Mouse (Mus musculus) intestine, embryonic 14.5 days (tissue): ENCODE measurements around the gene Mgarp. TPM values are rescaled to one million over a fixed set of nuclear protein-coding genes. Genes with fewer than 3 reads are reported as not detected.

Experiments used
- ATAC-seq: fragments of 200-750 bp; cut with Nextera tagmentation; replicated peaks from 2 replicates; pipeline ENCODE4 v1.8.0; 2017; ENCODE audit warnings: low read depth, moderate number of reproducible peaks, moderate TSS enrichment, moderate library complexity; ENCODE audit not compliant: low FRiP score, low TSS enrichment
- DNase-seq: peaks from one replicate; pipeline ENCODE4 v3.0.0-alpha.2; 2018; ENCODE audit warnings: low spot score
- H3K27ac ChIP-seq: fragments of 300-500 bp; sonication (generic); 2 replicates; pipeline ENCODE4 v1.5.1; 2014; ENCODE audit warnings: low read depth, mild to moderate bottlenecking, control low read depth
- H3K27me3 ChIP-seq: fragments of 300-500 bp; sonication (generic); replicated peaks from 2 replicates; pipeline ENCODE4 v1.6.1; 2014; ENCODE audit warnings: low read length, control low read depth; ENCODE audit not compliant: control insufficient read depth, insufficient read depth
- H3K36me3 ChIP-seq: fragments of 300-500 bp; sonication (generic); 2 replicates; pipeline ENCODE4 v1.6.1; 2014; ENCODE audit warnings: low read length, control low read depth; ENCODE audit not compliant: control insufficient read depth, insufficient read depth
- H3K4me1 ChIP-seq: fragments of 300-500 bp; sonication (generic); replicated peaks from 2 replicates; pipeline ENCODE4 v1.6.1; 2014; ENCODE audit warnings: low read length, control low read depth, mixed read lengths; ENCODE audit not compliant: control insufficient read depth, insufficient read depth
- H3K4me2 ChIP-seq: fragments of 300-500 bp; sonication (generic); 2 replicates; pipeline ENCODE4 v1.6.1; 2014; ENCODE audit warnings: low read length
- H3K4me3 ChIP-seq: fragments of 300-500 bp; sonication (generic); 2 replicates; pipeline ENCODE4 v1.5.1; 2014; ENCODE audit warnings: low read depth, low read length, control low read depth, mixed read lengths
- H3K9ac ChIP-seq: fragments of 300-500 bp; sonication (generic); 2 replicates; pipeline ENCODE4 v1.6.1; 2014; ENCODE audit warnings: mild to moderate bottlenecking, low read length
- H3K9me3 ChIP-seq: fragments of 300-500 bp; sonication (generic); 2 replicates; pipeline ENCODE4 v1.6.1; 2016; ENCODE audit warnings: low read length, control low read depth; ENCODE audit not compliant: control insufficient read depth
- WGBS: fragments of 180-500 bp; shearing (Covaris S2); extraction: QIAGEN DNeasy Blood & Tissue Kit; methylation state at CpG from one replicate; pipeline ENCODE4 v1.1.7; 2014; 5-methylcytosine and 5-hydroxymethylcytosine counted together
- polyA plus RNA-seq: library from polyadenylated mRNA; unstranded; fragments of >200 nt; fragmentation: Nextera tagmentation; extraction: Ambion mirVana; gene quantifications from 2 replicates; pipeline ENCODE4 v1.2.1, GENCODE M21; 2014

Gene Mgarp
- polyA plus RNA-seq, 1 experiment from 2014 or later, result 4.6 TPM

- DNase-seq, result no peak
- no peak overlapping the region for H3K4me3 ChIP-seq
- no peak for ATAC-seq
- no peak overlapping the region for H3K27ac ChIP-seq
- no peak overlapping the region for H3K9ac ChIP-seq
- H3K27me3 ChIP-seq, result 0 out of 2 replicates have a peak, but pooled peaks cover 3% of the 10 kb centered on the region
- 79% methylated on average over 4 of the region's 4 CpGs for WGBS
- no peaks in the 10 kb centered on the region for H3K9me3 ChIP-seq
- no peaks in the 10 kb centered on the region for H3K36me3 ChIP-seq
- H3K4me2 ChIP-seq, result no peak overlapping the region
- H3K4me1 ChIP-seq, result 0 out of 2 replicates have a peak, but pooled peaks cover 4% of the 10 kb centered on the region
Measured at GRCm38 (mm10) chr3:51368011-51368410, 28.5 kb downstream of the Mgarp start.

- WGBS, result 62% methylated on average over 4 of the region's 4 CpGs
- no peak for DNase-seq
- Histone ChIP-seq H3K36me3 (no peaks in the 10 kb centered on the region), H3K4me3 (no peak overlapping the region), H3K4me2 (no peak overlapping the region), H3K27me3 (0 out of 2 replicates have a peak, but pooled peaks cover 3% of the 10 kb centered on the region), H3K27ac (no peak overlapping the region), H3K9me3 (no peaks in the 10 kb centered on the region), H3K4me1 (0 out of 2 replicates have a peak, but pooled peaks cover 4% of the 10 kb centered on the region), H3K9ac (no peak overlapping the region)
- no peak for ATAC-seq
Measured at GRCm38 (mm10) chr3:51366926-51367325, 29.6 kb downstream of the Mgarp start.

GRCm38 (mm10) chr3:51365517-51365882, 31.0 kb downstream of the Mgarp start:
- ATAC-seq, result no peak
- Histone ChIP-seq H3K36me3 (no peaks in the 10 kb centered on the region), H3K9ac (no peak overlapping the region), H3K27me3 (0 out of 2 replicates have a peak, but pooled peaks cover 3% of the 10 kb centered on the region), H3K4me2 (peak overlapping the region; percentile 77), H3K4me1 (0 out of 2 replicates have a peak, but pooled peaks cover 4% of the 10 kb centered on the region), H3K4me3 (peak overlapping the region; percentile 49), H3K27ac (no peak overlapping the region), H3K9me3 (no peaks in the 10 kb centered on the region)
- WGBS, result 7% methylated on average over 3 of the region's 3 CpGs
- no peak for DNase-seq

GRCm38 (mm10) chr3:51364703-51365516, 31.6 kb downstream of the Mgarp start:
- Histone ChIP-seq H3K27me3 (0 out of 2 replicates have a peak, but pooled peaks cover 3% of the 10 kb centered on the region), H3K27ac (0 out of 2 replicates have a peak overlapping the region, but pooled peaks have one; percentile 9), H3K36me3 (no peaks in the 10 kb centered on the region), H3K9ac (peak overlapping the region; percentile 50), H3K4me2 (peak overlapping the region; percentile 77), H3K4me3 (peak overlapping the region; percentile 49), H3K9me3 (no peaks in the 10 kb centered on the region), H3K4me1 (0 out of 2 replicates have a peak, but pooled peaks cover 4% of the 10 kb centered on the region)
- peak; percentile 75; the same call in 1 of the 2 replicates for ATAC-seq
- DNase-seq, result peak; percentile 90
- WGBS, result 7% methylated on average over 31 of the region's 31 CpGs

- DNase-seq, result no peak
- Histone ChIP-seq H3K4me3 (no peak overlapping the region), H3K27ac (no peak overlapping the region), H3K4me1 (0 out of 2 replicates have a peak, but pooled peaks cover 7% of the 10 kb centered on the region), H3K9me3 (no peaks in the 10 kb centered on the region), H3K4me2 (peak overlapping the region; percentile 1; the same call in 1 of the 2 replicates), H3K27me3 (0 out of 2 replicates have a peak, but pooled peaks cover 3% of the 10 kb centered on the region), H3K9ac (no peak overlapping the region), H3K36me3 (no peaks in the 10 kb centered on the region)
- WGBS, result 23% methylated on average over 9 of the region's 9 CpGs
- ATAC-seq, result no peak
Measured at GRCm38 (mm10) chr3:51361066-51361465, 35.5 kb downstream of the Mgarp start.

- 32% methylated on average over 14 of the region's 14 CpGs for WGBS
- DNase-seq (no peak), ATAC-seq (peak; percentile 3; the same call in 1 of the 2 replicates)
- Histone ChIP-seq H3K36me3 (no peaks in the 10 kb centered on the region), H3K4me3 (peak overlapping the region; percentile 60), H3K9me3 (no peaks in the 10 kb centered on the region), H3K9ac (no peak overlapping the region), H3K4me2 (peak overlapping the region; percentile 73), H3K4me1 (0 out of 2 replicates have a peak, but pooled peaks cover 6% of the 10 kb centered on the region), H3K27ac (no peak overlapping the region), H3K27me3 (0 out of 2 replicates have a peak, but pooled peaks cover 3% of the 10 kb centered on the region)
Measured at GRCm38 (mm10) chr3:51359558-51360307, 36.8 kb downstream of the Mgarp start.

GRCm38 (mm10) chr3:51358660-51359557, 37.6 kb downstream of the Mgarp start:
- DNase-seq, result peak; percentile 99
- peak; percentile 82 for ATAC-seq
- H3K9ac ChIP-seq, result peak overlapping the region; percentile 58
- H3K4me1 ChIP-seq, result 0 out of 2 replicates have a peak, but pooled peaks cover 3% of the 10 kb centered on the region
- H3K27ac ChIP-seq, result peak overlapping the region; percentile 65
- 1% methylated on average over 46 of the region's 50 CpGs for WGBS
- peak overlapping the region; percentile 60 for H3K4me3 ChIP-seq
- H3K4me2 ChIP-seq, result peak overlapping the region; percentile 73
- H3K36me3 ChIP-seq, result no peaks in the 10 kb centered on the region
- H3K9me3 ChIP-seq, result no peaks in the 10 kb centered on the region
- no peaks in the 10 kb centered on the region for H3K27me3 ChIP-seq
